Mouse (Mus musculus): ENCODE measurements around the gene Fbxw2.

GRCm38 (mm10) chr2:34874271-34874670, 48.2 kb upstream of the Fbxw2 start, which contains the start of gene Cutal:
- TF ChIP-seq CTCF (IDR thresholded peaks at IDR 0.05; ENCODE audit: low read depth) (no peak), EP300 (IDR thresholded peaks at IDR 0.05; ENCODE audit: low read depth) (no peak)

Data from liver, embryonic 14.5 days (tissue).